Mouse (Mus musculus): Measurements from ENCODE around the gene 1700020N01Rik. TPM values are rescaled to one million over a fixed set of nuclear protein-coding genes. Genes with fewer than 3 reads are reported as not detected.

Gene 1700020N01Rik
- polyA plus RNA-seq, 1 experiment = not detected

GRCm38 (mm10) chr10:21575806-21576378 lies 17.1 kb upstream of the 1700020N01Rik start:
- TF ChIP-seq GATA1 (IDR thresholded peaks at IDR 0.05; ENCODE audit: low read length) = no peak

GRCm38 (mm10) chr10:21577798-21578197 lies 15.1 kb upstream of the 1700020N01Rik start:
- no peak for TF ChIP-seq GATA1 (IDR thresholded peaks at IDR 0.05; ENCODE audit: low read length)

GRCm38 (mm10) chr10:21581546-21581945 lies 11.4 kb upstream of the 1700020N01Rik start:
- no peak for TF ChIP-seq GATA1 (IDR thresholded peaks at IDR 0.05; ENCODE audit: low read length)

GRCm38 (mm10) chr10:21587041-21587440 lies 5.9 kb upstream of the 1700020N01Rik start:
- TF ChIP-seq GATA1 (IDR thresholded peaks at IDR 0.05; ENCODE audit: low read length) = no peak

- no peak for TF ChIP-seq GATA1 (IDR thresholded peaks at IDR 0.05; ENCODE audit: low read length)
Measured at GRCm38 (mm10) chr10:21588007-21588852, 4.7 kb upstream of the 1700020N01Rik start.

- no peak for TF ChIP-seq GATA1 (IDR thresholded peaks at IDR 0.05; ENCODE audit: low read length)
Measured at GRCm38 (mm10) chr10:21600931-21601330, 8.0 kb downstream of the 1700020N01Rik start.

- TF ChIP-seq GATA1 (IDR thresholded peaks at IDR 0.05; ENCODE audit: low read length) = no peak
Measured at GRCm38 (mm10) chr10:21604476-21604875, 11.5 kb downstream of the 1700020N01Rik start.

- no peak for TF ChIP-seq GATA1 (IDR thresholded peaks at IDR 0.05; ENCODE audit: low read length)
Measured at GRCm38 (mm10) chr10:21605011-21605571, 12.1 kb downstream of the 1700020N01Rik start.

GRCm38 (mm10) chr10:21605601-21606000 lies 12.7 kb downstream of the 1700020N01Rik start:
- TF ChIP-seq GATA1 (IDR thresholded peaks at IDR 0.05; ENCODE audit: low read length) = no peak

- no peak for TF ChIP-seq GATA1 (IDR thresholded peaks at IDR 0.05; ENCODE audit: low read length)
Measured at GRCm38 (mm10) chr10:21606931-21607330, 14.0 kb downstream of the 1700020N01Rik start.

GRCm38 (mm10) chr10:21609583-21609982 lies 16.6 kb downstream of the 1700020N01Rik start:
- no peak for TF ChIP-seq GATA1 (IDR thresholded peaks at IDR 0.05; ENCODE audit: low read length)

- no peak for TF ChIP-seq GATA1 (IDR thresholded peaks at IDR 0.05; ENCODE audit: low read length)
Measured at GRCm38 (mm10) chr10:21613021-21613860, 20.3 kb downstream of the 1700020N01Rik start.

- TF ChIP-seq GATA1 (IDR thresholded peaks at IDR 0.05; ENCODE audit: low read length) = no peak
Measured at GRCm38 (mm10) chr10:21614520-21614919, 21.6 kb downstream of the 1700020N01Rik start.

GRCm38 (mm10) chr10:21618745-21619508 lies 26.0 kb downstream of the 1700020N01Rik start:
- no peak for TF ChIP-seq GATA1 (IDR thresholded peaks at IDR 0.05; ENCODE audit: low read length)

- TF ChIP-seq GATA1 (IDR thresholded peaks at IDR 0.05; ENCODE audit: low read length) = no peak
Measured at GRCm38 (mm10) chr10:21622065-21622464, 29.1 kb downstream of the 1700020N01Rik start.
